Mouse (Mus musculus): ENCODE data around the gene Nacc1. TPM values are rescaled to one million over a fixed set of nuclear protein-coding genes. Genes with fewer than 3 reads are reported as not detected.

The Nacc1 gene
- polyA plus RNA-seq, 1 experiment from 2014 or later = 6.9 TPM

GRCm38 (mm10) chr8:84725941-84726259 is 38.2 kb upstream of the Nacc1 start:
- no peaks in the 10 kb centered on the region for H3K9me3 ChIP-seq (replicated peaks)
- peak overlapping the region; percentile 84 for H3K4me2 ChIP-seq
- WGBS (ENCODE audit: insufficient replicate concordance) = 25% methylated on average over 3 of the region's 3 CpGs
- H3K36me3 ChIP-seq = peaks cover 22% of the 10 kb centered on the region
- H3K27ac ChIP-seq = peak overlapping the region; percentile 99
- peak overlapping the region; percentile 83 for H3K9ac ChIP-seq
- no peaks in the 10 kb centered on the region for H3K27me3 ChIP-seq
- H3K4me1 ChIP-seq (replicated peaks) = peaks cover 100% of the 10 kb centered on the region
- peak overlapping the region; percentile 64; the same call in 1 of the 2 replicates for H3K4me3 ChIP-seq (replicated peaks)
- ATAC-seq (ENCODE audit: low read depth) (no peak), DNase-seq (no peak)

- Histone ChIP-seq H3K4me3 (replicated peaks) (peak overlapping the region; percentile 64), H3K9ac (peak overlapping the region; percentile 83), H3K4me2 (peak overlapping the region; percentile 84), H3K27me3 (0 out of 2 replicates have a peak, but pooled peaks cover 4% of the 10 kb centered on the region), H3K36me3 (peaks cover 22% of the 10 kb centered on the region), H3K9me3 (replicated peaks) (no peaks in the 10 kb centered on the region), H3K4me1 (replicated peaks) (peaks cover 98% of the 10 kb centered on the region), H3K27ac (peak overlapping the region; percentile 99)
- no peak for ATAC-seq (ENCODE audit: low read depth)
- DNase-seq = no peak
- 64% methylated on average over 10 of the region's 10 CpGs for WGBS (ENCODE audit: insufficient replicate concordance)
Observed at GRCm38 (mm10) chr8:84725246-84725940, 37.7 kb upstream of the Nacc1 start.

- DNase-seq = peak; percentile 52
- Histone ChIP-seq H3K4me3 (replicated peaks) (peak overlapping the region; percentile 64), H3K9ac (peak overlapping the region; percentile 83), H3K9me3 (replicated peaks) (no peaks in the 10 kb centered on the region), H3K36me3 (peaks cover 26% of the 10 kb centered on the region), H3K4me2 (peak overlapping the region; percentile 84), H3K27me3 (0 out of 2 replicates have a peak, but pooled peaks cover 5% of the 10 kb centered on the region), H3K4me1 (replicated peaks) (peaks cover 96% of the 10 kb centered on the region), H3K27ac (peak overlapping the region; percentile 99)
- WGBS (ENCODE audit: insufficient replicate concordance) = 49% methylated on average over 9 of the region's 9 CpGs
- ATAC-seq (ENCODE audit: low read depth) = peak; percentile 27; the same call in 1 of the 2 replicates
Observed at GRCm38 (mm10) chr8:84724683-84725082, 37.0 kb upstream of the Nacc1 start.

GRCm38 (mm10) chr8:84723571-84723900 is 35.9 kb upstream of the Nacc1 start:
- H3K4me2 ChIP-seq = peak overlapping the region; percentile 84
- 0 out of 2 replicates have a peak, but pooled peaks cover 5% of the 10 kb centered on the region for H3K27me3 ChIP-seq
- ATAC-seq (ENCODE audit: low read depth) (peak; percentile 45), DNase-seq (peak; percentile 67)
- peaks cover 90% of the 10 kb centered on the region for H3K4me1 ChIP-seq (replicated peaks)
- peaks cover 26% of the 10 kb centered on the region for H3K36me3 ChIP-seq
- H3K27ac ChIP-seq = peak overlapping the region; percentile 99
- 7% methylated on average over 7 of the region's 7 CpGs for WGBS (ENCODE audit: insufficient replicate concordance)
- H3K4me3 ChIP-seq (replicated peaks) = peak overlapping the region; percentile 64
- H3K9ac ChIP-seq = peak overlapping the region; percentile 83
- no peaks in the 10 kb centered on the region for H3K9me3 ChIP-seq (replicated peaks)

- H3K4me1 ChIP-seq (replicated peaks) = peaks cover 86% of the 10 kb centered on the region
- H3K9ac ChIP-seq = peak within 1 kb of the TSS; percentile 83
- peak within 1 kb of the TSS; percentile 99 for H3K27ac ChIP-seq
- H3K36me3 ChIP-seq = peaks cover 26% of the 10 kb centered on the region
- ATAC-seq (ENCODE audit: low read depth) (peak; percentile 92), DNase-seq (peak; percentile 83)
- WGBS (ENCODE audit: insufficient replicate concordance) = 7% methylated on average over 10 of the region's 10 CpGs
- peak within 1 kb of the TSS; percentile 64 for H3K4me3 ChIP-seq (replicated peaks)
- H3K27me3 ChIP-seq = peaks cover 6% of the 10 kb centered on the region
- no peaks in the 10 kb centered on the region for H3K9me3 ChIP-seq (replicated peaks)
- peak within 1 kb of the TSS; percentile 84 for H3K4me2 ChIP-seq
Observed at GRCm38 (mm10) chr8:84722850-84723570, 35.3 kb upstream of the Nacc1 start, which contains the start of gene G430095P16Rik. G430095P16Rik (plus strand) TSS chr8:84723007.

GRCm38 (mm10) chr8:84722530-84722849 is 34.8 kb upstream of the Nacc1 start:
- peaks cover 25% of the 10 kb centered on the region for H3K36me3 ChIP-seq
- no peak for DNase-seq
- 43% methylated on average over 6 of the region's 6 CpGs for WGBS (ENCODE audit: insufficient replicate concordance)
- H3K4me3 ChIP-seq (replicated peaks) = peak overlapping the region; percentile 64
- H3K4me2 ChIP-seq = peak overlapping the region; percentile 84
- peaks cover 86% of the 10 kb centered on the region for H3K4me1 ChIP-seq (replicated peaks)
- no peaks in the 10 kb centered on the region for H3K9me3 ChIP-seq (replicated peaks)
- peak; percentile 11 for ATAC-seq (ENCODE audit: low read depth)
- peak overlapping the region; percentile 83 for H3K9ac ChIP-seq
- peak overlapping the region; percentile 99 for H3K27ac ChIP-seq
- H3K27me3 ChIP-seq = peaks cover 11% of the 10 kb centered on the region

GRCm38 (mm10) chr8:84718959-84719690 is 31.5 kb upstream of the Nacc1 start:
- Histone ChIP-seq H3K4me1 (replicated peaks) (peaks cover 66% of the 10 kb centered on the region), H3K27ac (peak overlapping the region; percentile 65; the same call in 1 of the 2 replicates), H3K9ac (peak overlapping the region; percentile 11; the same call in 1 of the 2 replicates), H3K36me3 (0 out of 2 replicates have a peak, but pooled peaks cover 8% of the 10 kb centered on the region), H3K4me2 (no peak overlapping the region), H3K9me3 (replicated peaks) (no peaks in the 10 kb centered on the region), H3K27me3 (peaks cover 36% of the 10 kb centered on the region), H3K4me3 (replicated peaks) (no peak overlapping the region)
- no peak for DNase-seq
- 83% methylated on average over 5 of the region's 5 CpGs for WGBS (ENCODE audit: insufficient replicate concordance)
- no peak for ATAC-seq (ENCODE audit: low read depth)

GRCm38 (mm10) chr8:84718476-84718875 is 30.8 kb upstream of the Nacc1 start:
- ATAC-seq (ENCODE audit: low read depth) (no peak), DNase-seq (no peak)
- H3K9me3 ChIP-seq (replicated peaks) = no peaks in the 10 kb centered on the region
- 0 out of 2 replicates have a peak, but pooled peaks cover 8% of the 10 kb centered on the region for H3K36me3 ChIP-seq
- no peak overlapping the region for H3K4me3 ChIP-seq (replicated peaks)
- no peak overlapping the region for H3K9ac ChIP-seq
- peaks cover 42% of the 10 kb centered on the region for H3K27me3 ChIP-seq
- no peak overlapping the region; the same call in 1 of the 2 replicates for H3K27ac ChIP-seq
- H3K4me2 ChIP-seq = no peak overlapping the region
- 81% methylated on average over 5 of the region's 5 CpGs for WGBS (ENCODE audit: insufficient replicate concordance)
- peaks cover 65% of the 10 kb centered on the region for H3K4me1 ChIP-seq (replicated peaks)

- peaks cover 64% of the 10 kb centered on the region for H3K4me1 ChIP-seq (replicated peaks)
- H3K27me3 ChIP-seq = peaks cover 54% of the 10 kb centered on the region
- H3K9me3 ChIP-seq (replicated peaks) = no peaks in the 10 kb centered on the region
- 0 out of 2 replicates have a peak, but pooled peaks cover 8% of the 10 kb centered on the region for H3K36me3 ChIP-seq
- no peak overlapping the region for H3K4me2 ChIP-seq
- DNase-seq = no peak
- no peak overlapping the region for H3K4me3 ChIP-seq (replicated peaks)
- H3K27ac ChIP-seq = no peak overlapping the region
- H3K9ac ChIP-seq = no peak overlapping the region
- 86% methylated on average over 11 of the region's 11 CpGs for WGBS (ENCODE audit: insufficient replicate concordance)
- no peak for ATAC-seq (ENCODE audit: low read depth)
Observed at GRCm38 (mm10) chr8:84716790-84717189, 29.1 kb upstream of the Nacc1 start.

GRCm38 (mm10) chr8:84715893-84716468 is 28.3 kb upstream of the Nacc1 start:
- H3K4me2 ChIP-seq = peak overlapping the region; percentile 37
- H3K27ac ChIP-seq = no peak overlapping the region
- no peak for DNase-seq
- ATAC-seq (ENCODE audit: low read depth) = no peak
- peaks cover 60% of the 10 kb centered on the region for H3K4me1 ChIP-seq (replicated peaks)
- H3K4me3 ChIP-seq (replicated peaks) = no peak overlapping the region
- no peaks in the 10 kb centered on the region for H3K9me3 ChIP-seq (replicated peaks)
- 0 out of 2 replicates have a peak overlapping the region, but pooled peaks have one; percentile 5 for H3K9ac ChIP-seq
- H3K36me3 ChIP-seq = 0 out of 2 replicates have a peak, but pooled peaks cover 4% of the 10 kb centered on the region
- WGBS (ENCODE audit: insufficient replicate concordance) = 55% methylated on average over 27 of the region's 27 CpGs
- H3K27me3 ChIP-seq = peaks cover 62% of the 10 kb centered on the region

GRCm38 (mm10) chr8:84714161-84714560 is 26.5 kb upstream of the Nacc1 start:
- Histone ChIP-seq H3K9me3 (replicated peaks) (no peaks in the 10 kb centered on the region), H3K4me3 (replicated peaks) (no peak overlapping the region), H3K9ac (peak overlapping the region; percentile 8), H3K27me3 (peaks cover 59% of the 10 kb centered on the region), H3K27ac (no peak overlapping the region), H3K4me1 (replicated peaks) (peaks cover 51% of the 10 kb centered on the region), H3K36me3 (no peaks in the 10 kb centered on the region), H3K4me2 (no peak overlapping the region)
- 56% methylated on average over 4 of the region's 4 CpGs for WGBS (ENCODE audit: insufficient replicate concordance)
- no peak for ATAC-seq (ENCODE audit: low read depth)
- no peak for DNase-seq
